Mouse (Mus musculus): Measurements from ENCODE around the gene Aurkb. TPM values are rescaled to one million over a fixed set of nuclear protein-coding genes. Genes with fewer than 3 reads are reported as not detected.

The Aurkb gene
- polyA plus RNA-seq (2014; fragmentation: Illumina TruSeq; extraction: RNeasy Lipid Tissue Mini Kit (QIAGEN cat#74804); ENCODE audit: low read depth, low replicate concordance), result 3.5 TPM

DNA sequence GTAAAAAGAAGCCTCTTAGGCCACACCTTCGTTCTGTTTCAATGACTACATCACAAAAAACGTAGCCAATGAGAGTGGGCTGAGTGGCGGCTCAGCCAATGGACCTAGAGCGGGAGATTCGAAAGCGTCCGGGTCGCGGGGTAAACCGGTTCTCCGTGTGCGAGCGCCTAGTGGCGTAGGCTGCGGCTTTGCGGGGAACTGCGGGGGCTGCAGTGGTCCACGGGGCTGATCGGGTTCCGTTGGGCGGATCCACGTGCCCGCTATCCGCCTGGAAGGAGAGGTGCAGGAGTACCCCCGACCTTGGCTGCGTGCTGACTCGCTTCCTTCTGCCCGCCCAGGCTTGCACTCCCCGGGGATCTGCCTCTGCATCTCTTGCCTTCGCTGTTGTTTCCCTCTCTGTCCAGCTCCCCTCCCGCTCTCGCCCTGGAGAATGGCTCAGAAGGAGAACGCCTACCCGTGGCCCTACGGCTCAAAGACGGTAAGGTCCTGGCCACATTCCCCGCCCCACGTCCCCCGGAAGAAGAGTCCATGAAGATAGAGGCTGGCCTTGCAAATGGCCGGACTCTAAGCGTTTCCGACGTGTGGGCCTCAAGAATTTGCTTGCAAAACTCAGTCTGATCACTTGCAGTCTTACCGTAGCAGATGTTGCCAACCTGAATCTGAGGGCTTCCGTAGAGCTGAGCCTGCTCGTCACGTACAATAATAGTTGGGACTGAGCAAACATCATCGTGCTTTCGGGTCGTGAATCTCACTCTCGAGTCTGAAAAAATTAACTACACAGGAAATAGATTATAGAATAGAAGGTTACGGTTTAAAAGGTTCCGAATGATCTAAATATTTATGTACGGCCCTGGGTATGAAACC, at the start of gene Aurkb:
TSS of gene Aurkb (plus strand) at position 117 of the 864 bp plus-strand sequence.

DNA sequence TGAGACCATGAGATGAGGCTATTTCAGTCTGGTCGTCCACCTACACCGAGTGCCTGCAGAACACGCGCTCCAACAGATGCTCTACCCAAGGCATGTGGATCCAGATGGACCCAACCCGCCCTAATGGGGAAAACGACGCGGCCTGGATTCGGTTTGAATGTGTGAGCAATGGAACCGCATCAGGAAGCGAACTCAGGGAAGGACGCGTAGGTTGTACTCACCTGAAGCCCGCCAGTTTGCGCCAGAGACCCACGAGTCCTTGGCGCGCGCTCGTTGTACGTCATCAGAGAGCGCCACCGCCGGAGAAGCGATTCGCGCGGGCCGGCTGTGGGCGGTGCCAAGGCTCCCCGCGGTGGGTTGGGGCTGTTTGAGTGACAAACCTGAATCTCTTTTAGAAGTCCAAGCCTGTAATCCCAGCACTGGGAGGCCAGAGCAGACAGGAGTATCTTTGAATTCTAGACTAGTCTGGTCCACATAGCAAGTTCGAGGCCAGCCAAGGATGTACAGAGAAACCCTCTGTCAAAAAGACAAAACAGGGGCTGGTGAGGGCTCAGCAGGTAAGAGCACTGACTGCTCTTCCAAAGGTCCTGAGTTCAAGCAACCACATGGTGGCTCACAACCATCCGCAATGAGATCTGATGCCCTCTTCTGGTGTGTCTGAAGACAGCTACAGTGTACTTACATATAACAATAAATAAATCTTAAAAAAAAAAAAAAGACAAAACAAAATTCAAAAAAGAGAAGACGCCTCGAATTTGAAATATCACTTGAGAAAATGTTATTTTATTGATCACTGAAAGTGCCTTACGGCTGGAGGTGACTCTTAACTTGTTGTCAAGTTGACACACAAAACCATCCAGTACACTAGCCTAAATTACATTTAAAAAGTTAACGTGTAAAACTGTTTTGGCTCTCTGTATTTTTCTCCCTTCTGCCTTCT, 37.0 kb upstream of the Aurkb start, which contains the start of gene Pfas:
TSS of gene Pfas (minus strand) at position 279 of the 940 bp plus-strand sequence.

DNA sequence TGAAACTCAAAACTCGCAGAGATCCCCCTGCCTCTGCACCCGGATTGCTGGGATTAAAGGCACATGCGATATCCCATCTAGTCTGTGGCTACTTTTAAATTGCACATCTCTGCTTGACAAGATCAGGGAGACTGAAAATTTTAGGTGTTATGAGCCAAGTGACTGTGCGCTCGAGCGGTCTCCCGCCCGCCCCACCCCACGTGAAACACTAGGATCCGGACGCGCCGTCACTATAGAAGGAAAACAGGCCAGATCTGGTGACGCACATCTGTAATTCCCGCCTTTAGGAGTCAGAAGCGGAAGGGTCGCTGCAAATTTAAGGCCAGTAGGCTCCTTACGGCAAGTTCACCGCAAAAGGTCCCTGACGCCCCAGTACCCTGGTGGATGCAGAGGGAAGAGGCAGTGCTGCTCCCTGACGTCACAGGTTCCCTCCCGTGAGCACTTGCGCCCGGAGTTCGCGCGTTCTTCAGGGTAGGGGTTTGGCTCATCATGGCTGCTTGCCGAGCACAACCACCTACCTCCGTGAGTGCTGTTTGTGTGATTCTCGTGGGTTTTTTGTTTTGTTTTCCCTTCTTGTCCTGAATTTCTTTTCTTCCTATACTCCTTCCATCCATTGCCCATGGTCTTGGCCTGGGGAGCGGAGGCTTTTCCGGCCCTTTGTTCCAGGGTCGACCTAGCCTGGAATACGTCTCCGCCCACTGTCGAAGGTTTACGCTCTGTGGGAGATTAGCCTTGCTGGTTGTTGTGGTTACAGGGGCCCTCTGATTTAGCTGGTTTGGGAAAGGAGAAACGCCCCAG, 29.6 kb upstream of the Aurkb start, which contains the start of gene Ctc1:
TSS of gene Ctc1 (plus strand) at position 268 of the 798 bp plus-strand sequence.

DNA sequence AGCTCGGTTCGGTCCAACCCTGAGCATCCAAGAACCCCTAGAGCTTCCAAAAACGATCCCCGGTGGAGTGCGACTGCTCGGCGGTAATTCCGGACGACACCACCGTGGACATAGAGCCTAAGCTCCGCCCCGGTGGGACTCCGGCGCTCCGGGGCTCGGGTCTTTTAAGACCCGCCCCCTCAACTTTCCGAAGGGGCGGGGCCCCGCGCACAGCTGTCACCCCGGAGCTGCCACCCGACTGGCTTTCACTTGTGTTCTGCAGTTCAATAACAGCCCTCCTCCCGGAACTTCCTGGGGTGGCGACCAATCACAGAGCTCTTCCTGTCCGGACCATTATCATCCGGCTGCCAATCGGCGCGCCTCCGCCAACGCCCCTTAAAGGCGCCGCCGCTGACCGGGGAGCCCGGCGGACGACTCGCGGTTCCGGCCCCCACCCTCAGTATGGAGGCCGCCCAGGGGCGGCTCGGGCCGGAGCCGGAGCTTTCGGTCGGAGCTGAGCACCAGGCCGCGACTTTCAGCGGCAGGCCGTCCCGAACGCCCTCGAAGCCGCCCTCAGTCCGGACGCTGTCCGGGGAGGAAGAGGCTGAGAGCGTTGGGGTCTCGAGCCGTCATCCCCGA, 14.0 kb downstream of the Aurkb start, which contains the start of gene Borcs6:
TSS of gene Borcs6 (plus strand) at position 361 of the 618 bp plus-strand sequence.

DNA sequence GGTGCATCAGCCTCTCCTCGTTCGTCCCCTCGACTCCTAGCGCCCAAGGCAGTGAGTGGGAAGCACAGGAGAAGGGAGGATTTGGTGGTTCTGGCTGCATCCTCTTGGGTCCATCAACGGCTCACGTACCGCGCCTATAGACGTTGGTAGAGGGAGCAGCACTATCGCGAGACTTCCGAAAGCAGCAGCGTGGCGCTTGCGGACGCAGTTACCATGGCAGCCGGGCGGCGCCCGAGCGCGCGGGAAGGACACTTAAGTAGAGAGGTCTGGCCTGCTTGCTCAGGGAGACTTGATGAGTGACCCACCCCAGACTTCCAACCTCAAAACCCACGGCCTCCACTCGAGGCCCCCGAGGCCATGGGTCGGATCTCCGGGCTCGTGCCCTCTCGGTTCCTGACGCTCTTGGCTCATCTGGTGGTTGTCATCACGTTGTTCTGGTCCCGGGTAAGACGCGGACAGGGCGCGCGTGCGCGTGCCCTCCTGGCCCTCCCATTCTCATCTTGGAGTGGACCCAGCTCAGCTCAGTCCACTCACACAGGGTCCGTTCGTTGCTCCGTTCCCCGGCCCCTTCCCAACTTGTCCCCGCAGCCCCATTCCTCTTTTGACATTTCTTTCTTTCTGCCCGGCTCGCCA, 25.3 kb downstream of the Aurkb start, which contains the start of gene Tmem107:
TSS of gene Tmem107 (plus strand) at position 217 of the 633 bp plus-strand sequence.

DNA sequence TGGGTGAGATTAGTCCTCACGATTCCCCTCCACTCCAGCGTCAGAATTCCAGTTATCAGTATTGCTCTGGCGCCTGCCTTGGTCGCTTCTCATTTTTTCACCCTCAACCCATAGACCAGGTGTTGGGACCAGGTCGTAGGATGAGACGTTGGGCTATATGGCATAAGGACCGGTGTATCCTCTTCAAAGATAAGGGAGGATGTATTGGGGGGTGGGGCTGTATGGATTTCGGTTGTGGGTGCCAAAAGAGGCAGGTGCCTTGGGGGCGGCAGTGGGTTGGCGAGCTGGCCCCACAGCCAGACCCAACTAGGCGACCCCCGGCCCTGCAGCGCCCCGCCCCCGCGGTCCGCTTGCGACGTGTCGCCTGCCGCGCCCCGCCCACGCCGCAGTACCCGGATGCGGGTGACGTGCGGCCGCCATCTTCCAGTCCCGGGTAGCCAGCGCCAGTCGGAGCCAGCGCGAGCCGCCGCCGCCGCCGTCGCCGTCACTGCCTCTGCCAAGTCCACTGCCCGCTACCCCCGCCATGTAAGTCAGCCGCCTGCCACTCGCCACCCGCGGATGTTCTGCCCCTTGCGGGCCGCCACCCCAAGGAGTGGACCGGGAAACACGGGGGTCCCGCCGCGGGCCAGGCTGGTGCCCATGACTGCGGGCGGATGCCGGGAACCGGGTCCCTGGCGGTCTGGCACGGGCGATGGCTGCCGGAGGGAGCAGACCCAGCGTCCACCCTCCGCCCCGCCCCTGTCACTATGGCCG, 42.8 kb downstream of the Aurkb start, which contains the start of gene Vamp2:
TSS of gene Vamp2 (plus strand) at position 388 of the 753 bp plus-strand sequence.

DNA sequence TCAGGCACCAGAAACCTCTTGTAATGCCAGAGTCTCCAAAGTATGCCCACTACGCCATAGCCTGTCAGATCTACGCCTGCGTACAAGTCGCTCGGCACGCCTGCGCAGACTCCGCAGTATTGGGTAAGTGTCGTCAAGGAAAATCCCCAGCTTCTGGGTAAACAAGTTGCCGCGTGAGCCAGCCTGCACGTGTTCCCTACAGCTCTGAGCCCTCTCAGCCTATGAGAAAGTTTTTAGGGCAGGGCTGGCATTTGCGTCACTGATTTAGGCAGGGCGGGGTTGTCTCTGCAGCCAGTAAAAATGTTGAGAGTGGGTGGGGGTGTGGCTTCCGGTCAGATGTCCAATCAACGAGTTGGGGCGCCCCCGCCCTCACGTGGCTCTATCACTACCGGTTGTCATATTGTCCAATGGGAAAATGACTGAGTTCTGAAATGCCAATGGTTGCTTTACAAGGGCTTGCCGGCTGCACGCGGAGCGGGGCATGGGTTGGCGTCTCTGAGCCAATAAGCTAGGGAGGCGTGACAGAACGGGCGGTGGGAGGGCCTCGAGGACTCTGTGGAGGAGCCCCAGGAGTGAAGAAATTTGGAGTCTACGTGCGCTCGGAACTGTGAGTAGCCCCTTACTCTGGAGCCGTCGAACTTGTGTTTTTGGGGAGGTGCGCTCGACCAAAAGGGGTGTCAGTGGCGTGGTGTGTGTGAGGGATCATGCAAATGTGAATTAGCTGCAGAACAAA, 49.4 kb downstream of the Aurkb start, which contains the start of gene Per1:
TSS of gene Per1 (plus strand) at position 521 of the 733 bp plus-strand sequence.

Other genes starting within 250 kb of the Aurkb start
- gene Ndel1, start 173.8 kb upstream of the Aurkb start, polyA plus RNA-seq (2014; fragmentation: Illumina TruSeq; extraction: RNeasy Lipid Tissue Mini Kit (QIAGEN cat#74804); ENCODE audit: low read depth, low replicate concordance), result 192 TPM
- gene Rnf222, start 157.1 kb upstream of the Aurkb start, polyA plus RNA-seq (2014; fragmentation: Illumina TruSeq; extraction: RNeasy Lipid Tissue Mini Kit (QIAGEN cat#74804); ENCODE audit: low read depth, low replicate concordance), result not detected
- 169 TPM for gene Rpl26, start 144.1 kb upstream of the Aurkb start, polyA plus RNA-seq (2014; fragmentation: Illumina TruSeq; extraction: RNeasy Lipid Tissue Mini Kit (QIAGEN cat#74804); ENCODE audit: low read depth, low replicate concordance)
- gene Odf4, start 118.6 kb upstream of the Aurkb start, polyA plus RNA-seq (2014; fragmentation: Illumina TruSeq; extraction: RNeasy Lipid Tissue Mini Kit (QIAGEN cat#74804); ENCODE audit: low read depth, low replicate concordance), result not detected
- 1.7 TPM for gene Arhgef15, start 88.2 kb upstream of the Aurkb start, polyA plus RNA-seq (2014; fragmentation: Illumina TruSeq; extraction: RNeasy Lipid Tissue Mini Kit (QIAGEN cat#74804); ENCODE audit: low read depth, low replicate concordance)
- gene Slc25a35, start 77.5 kb upstream of the Aurkb start, polyA plus RNA-seq (2014; fragmentation: Illumina TruSeq; extraction: RNeasy Lipid Tissue Mini Kit (QIAGEN cat#74804); ENCODE audit: low read depth, low replicate concordance), result 53.1 TPM
- gene Rangrf, start 70.5 kb upstream of the Aurkb start, polyA plus RNA-seq (2014; fragmentation: Illumina TruSeq; extraction: RNeasy Lipid Tissue Mini Kit (QIAGEN cat#74804); ENCODE audit: low read depth, low replicate concordance), result 7.5 TPM
- gene Pfas, start 37.2 kb upstream of the Aurkb start, polyA plus RNA-seq (2014; fragmentation: Illumina TruSeq; extraction: RNeasy Lipid Tissue Mini Kit (QIAGEN cat#74804); ENCODE audit: low read depth, low replicate concordance), result 8.8 TPM
- 3.0 TPM for gene Ctc1, start 29.7 kb upstream of the Aurkb start, polyA plus RNA-seq (2014; fragmentation: Illumina TruSeq; extraction: RNeasy Lipid Tissue Mini Kit (QIAGEN cat#74804); ENCODE audit: low read depth, low replicate concordance)
- 3.4 TPM for gene Borcs6, start 14.1 kb downstream of the Aurkb start, polyA plus RNA-seq (2014; fragmentation: Illumina TruSeq; extraction: RNeasy Lipid Tissue Mini Kit (QIAGEN cat#74804); ENCODE audit: low read depth, low replicate concordance)
- gene Tmem107, start 25.2 kb downstream of the Aurkb start, polyA plus RNA-seq (2014; fragmentation: Illumina TruSeq; extraction: RNeasy Lipid Tissue Mini Kit (QIAGEN cat#74804); ENCODE audit: low read depth, low replicate concordance), result 1.9 TPM
- gene Vamp2, start 42.8 kb downstream of the Aurkb start, polyA plus RNA-seq (2014; fragmentation: Illumina TruSeq; extraction: RNeasy Lipid Tissue Mini Kit (QIAGEN cat#74804); ENCODE audit: low read depth, low replicate concordance), result 109 TPM
- gene Per1, start 49.6 kb downstream of the Aurkb start, polyA plus RNA-seq (2014; fragmentation: Illumina TruSeq; extraction: RNeasy Lipid Tissue Mini Kit (QIAGEN cat#74804); ENCODE audit: low read depth, low replicate concordance), result 0.32 TPM
- gene Hes7, start 74.8 kb downstream of the Aurkb start, polyA plus RNA-seq (2014; fragmentation: Illumina TruSeq; extraction: RNeasy Lipid Tissue Mini Kit (QIAGEN cat#74804); ENCODE audit: low read depth, low replicate concordance), result not detected
- not detected for gene 9130213A22Rik, start 76.9 kb downstream of the Aurkb start, polyA plus RNA-seq (2014; fragmentation: Illumina TruSeq; extraction: RNeasy Lipid Tissue Mini Kit (QIAGEN cat#74804); ENCODE audit: low read depth, low replicate concordance)
- 0.22 TPM for gene Aloxe3, start 80.2 kb downstream of the Aurkb start, polyA plus RNA-seq (2014; fragmentation: Illumina TruSeq; extraction: RNeasy Lipid Tissue Mini Kit (QIAGEN cat#74804); ENCODE audit: low read depth, low replicate concordance)
- not detected for gene Alox12b, start 111.3 kb downstream of the Aurkb start, polyA plus RNA-seq (2014; fragmentation: Illumina TruSeq; extraction: RNeasy Lipid Tissue Mini Kit (QIAGEN cat#74804); ENCODE audit: low read depth, low replicate concordance)
- gene Alox8, start 152.2 kb downstream of the Aurkb start, polyA plus RNA-seq (2014; fragmentation: Illumina TruSeq; extraction: RNeasy Lipid Tissue Mini Kit (QIAGEN cat#74804); ENCODE audit: low read depth, low replicate concordance), result not detected
- not detected for gene Gucy2e, start 191.4 kb downstream of the Aurkb start, polyA plus RNA-seq (2014; fragmentation: Illumina TruSeq; extraction: RNeasy Lipid Tissue Mini Kit (QIAGEN cat#74804); ENCODE audit: low read depth, low replicate concordance)

Data from sigmoid colon, adult 10 weeks (tissue).